Mouse (Mus musculus) forebrain, embryonic 12.5 days (tissue): ENCODE results near the gene Sh3bp5. TPM values are rescaled to one million over a fixed set of nuclear protein-coding genes. Genes with fewer than 3 reads are reported as not detected.
A peak's percentile ranks its signal among the peaks of the same experiment; 100 is the strongest.
"Not testable (repeated sequence)": the region's sequence is repeated elsewhere in the genome, so short reads cannot be mapped to it uniquely, and the experiment has no call there.

Source experiments
- ATAC-seq: fragments of 200-750 bp; cut with Nextera tagmentation; 2 replicates; pipeline ENCODE4 v1.8.0; 2017; ENCODE audit warnings: moderate TSS enrichment; ENCODE audit not compliant: low FRiP score
- H3K27ac ChIP-seq: fragments of 300-500 bp; sonication (generic); 2 replicates; pipeline ENCODE4 v1.5.1; 2016; ENCODE audit warnings: mild to moderate bottlenecking
- H3K27me3 ChIP-seq: fragments of 300-500 bp; sonication (generic); 2 replicates; pipeline ENCODE4 v1.6.1; 2016; ENCODE audit warnings: mild to moderate bottlenecking
- H3K36me3 ChIP-seq: fragments of 300-500 bp; sonication (generic); replicated peaks from 2 replicates; pipeline ENCODE4 v1.6.1; 2016; ENCODE audit warnings: mild to moderate bottlenecking
- H3K4me1 ChIP-seq: fragments of 300-500 bp; sonication (generic); 2 replicates; pipeline ENCODE4 v1.6.1; 2016
- H3K4me2 ChIP-seq: fragments of 300-500 bp; sonication (generic); 2 replicates; pipeline ENCODE4 v1.6.1; 2016; ENCODE audit warnings: mild to moderate bottlenecking, moderate library complexity
- H3K4me3 ChIP-seq: fragments of 300-500 bp; sonication (generic); replicated peaks from 2 replicates; pipeline ENCODE4 v1.5.1; 2016; ENCODE audit warnings: mild to moderate bottlenecking
- H3K9ac ChIP-seq: fragments of 300-500 bp; sonication (generic); 2 replicates; pipeline ENCODE4 v1.6.1; 2016; ENCODE audit warnings: mild to moderate bottlenecking
- H3K9me3 ChIP-seq: fragments of 300-500 bp; sonication (generic); 2 replicates; pipeline ENCODE4 v1.6.1; 2016
- WGBS: fragments of 180-500 bp; shearing (Covaris S2); methylation state at CpG from one replicate; pipeline ENCODE4 v1.1.7; 2016; 5-methylcytosine and 5-hydroxymethylcytosine counted together
- polyA plus RNA-seq: library from polyadenylated mRNA; unstranded; fragments of >200 nt; fragmentation: Nextera tagmentation; extraction: Ambion mirVana; gene quantifications from 2 replicates; pipeline ENCODE4 v1.2.1, GENCODE M21; 2016

Sh3bp5 gene
- 37.7 and 39.1 TPM in 2 replicates for polyA plus RNA-seq

GRCm38 (mm10) chr14:31435930-31436693, at the start of gene Sh3bp5:
TSS of gene Sh3bp5 (minus strand) at chr14:31436078.
- Histone ChIP-seq H3K4me1 (peaks cover 13% of the 10 kb centered on the region; the same call in 1 of the 2 replicates), H3K36me3 (no peaks in the 10 kb centered on the region; the same call in 1 of the 2 replicates), H3K9me3 (no peaks in the 10 kb centered on the region), H3K4me2 (peak within 1 kb of the TSS; percentile 83), H3K9ac (peak within 1 kb of the TSS; percentile 83), H3K27me3 (peaks cover 11% of the 10 kb centered on the region), H3K27ac (peak within 1 kb of the TSS; percentile 84), H3K4me3 (peak within 1 kb of the TSS; percentile 74)
- WGBS = 8% methylated on average over 49 of the region's 49 CpGs
- peak; percentile 98 for ATAC-seq

- ATAC-seq = no peak
- Histone ChIP-seq H3K9ac (no peak overlapping the region), H3K4me3 (no peak overlapping the region), H3K36me3 (peaks cover 91% of the 10 kb centered on the region), H3K9me3 (no peaks in the 10 kb centered on the region), H3K27me3 (no peaks in the 10 kb centered on the region), H3K27ac (no peak overlapping the region), H3K4me1 (no peaks in the 10 kb centered on the region), H3K4me2 (no peak overlapping the region)
- 94% methylated on average over 5 of the region's 5 CpGs for WGBS
Measured at GRCm38 (mm10) chr14:31482417-31482816, 46.5 kb upstream of the Sh3bp5 start.

GRCm38 (mm10) chr14:31473297-31473696, 37.4 kb upstream of the Sh3bp5 start:
- H3K9ac ChIP-seq = no peak overlapping the region
- H3K27ac ChIP-seq = no peak overlapping the region
- no peak for ATAC-seq
- peaks cover 2% of the 10 kb centered on the region; the same call in 1 of the 2 replicates for H3K36me3 ChIP-seq
- no peaks in the 10 kb centered on the region for H3K4me1 ChIP-seq
- no peaks in the 10 kb centered on the region for H3K9me3 ChIP-seq
- no peaks in the 10 kb centered on the region for H3K27me3 ChIP-seq
- H3K4me3 ChIP-seq = no peak overlapping the region
- no peak overlapping the region for H3K4me2 ChIP-seq
- 86% methylated on average over 2 of the region's 2 CpGs for WGBS

GRCm38 (mm10) chr14:31472451-31473061, 36.7 kb upstream of the Sh3bp5 start:
- WGBS = 6% methylated on average over 5 of the region's 5 CpGs
- Histone ChIP-seq H3K9me3 (no peaks in the 10 kb centered on the region), H3K4me2 (no peak overlapping the region), H3K4me1 (no peaks in the 10 kb centered on the region), H3K36me3 (no peaks in the 10 kb centered on the region), H3K27me3 (no peaks in the 10 kb centered on the region), H3K9ac (no peak overlapping the region), H3K27ac (no peak overlapping the region), H3K4me3 (no peak overlapping the region)
- no peak for ATAC-seq

- no peak overlapping the region for H3K4me3 ChIP-seq
- H3K27ac ChIP-seq = no peak overlapping the region
- H3K4me1 ChIP-seq = no peaks in the 10 kb centered on the region
- 63% methylated on average over 4 of the region's 4 CpGs for WGBS
- no peak overlapping the region for H3K9ac ChIP-seq
- no peaks in the 10 kb centered on the region for H3K9me3 ChIP-seq
- H3K4me2 ChIP-seq = no peak overlapping the region
- no peaks in the 10 kb centered on the region for H3K27me3 ChIP-seq
- ATAC-seq = no peak
- no peaks in the 10 kb centered on the region for H3K36me3 ChIP-seq
Measured at GRCm38 (mm10) chr14:31469711-31470110, 33.8 kb upstream of the Sh3bp5 start.

- Histone ChIP-seq H3K36me3 (no peaks in the 10 kb centered on the region), H3K9ac (no peak overlapping the region), H3K4me1 (no peaks in the 10 kb centered on the region), H3K9me3 (no peaks in the 10 kb centered on the region), H3K27me3 (no peaks in the 10 kb centered on the region), H3K4me3 (no peak overlapping the region), H3K27ac (no peak overlapping the region), H3K4me2 (no peak overlapping the region)
- no peak for ATAC-seq
- 55% methylated on average over 8 of the region's 8 CpGs for WGBS
Measured at GRCm38 (mm10) chr14:31464176-31464575, 28.3 kb upstream of the Sh3bp5 start.

GRCm38 (mm10) chr14:31462886-31463285, 27.0 kb upstream of the Sh3bp5 start:
- Histone ChIP-seq H3K4me1 (no peaks in the 10 kb centered on the region), H3K9me3 (no peaks in the 10 kb centered on the region), H3K36me3 (no peaks in the 10 kb centered on the region), H3K4me3 (no peak overlapping the region), H3K4me2 (no peak overlapping the region), H3K27me3 (no peaks in the 10 kb centered on the region), H3K9ac (no peak overlapping the region), H3K27ac (no peak overlapping the region)
- ATAC-seq = no peak
- WGBS = 71% methylated on average over 6 of the region's 6 CpGs

GRCm38 (mm10) chr14:31462226-31462625, 26.3 kb upstream of the Sh3bp5 start:
- H3K4me2 ChIP-seq, ATAC-seq, H3K4me3 ChIP-seq, H3K9ac ChIP-seq, H3K27me3 ChIP-seq, H3K9me3 ChIP-seq, H3K36me3 ChIP-seq, H3K27ac ChIP-seq, H3K4me1 ChIP-seq: not testable (repeated sequence)
- WGBS = 73% methylated on average over 5 of the region's 5 CpGs

GRCm38 (mm10) chr14:31458006-31458405, 22.1 kb upstream of the Sh3bp5 start:
- no peak overlapping the region for H3K27ac ChIP-seq
- no peak overlapping the region for H3K4me3 ChIP-seq
- no peak for ATAC-seq
- no peaks in the 10 kb centered on the region for H3K27me3 ChIP-seq
- H3K9me3 ChIP-seq = no peaks in the 10 kb centered on the region
- no peak overlapping the region for H3K9ac ChIP-seq
- no peaks in the 10 kb centered on the region for H3K4me1 ChIP-seq
- H3K36me3 ChIP-seq = no peaks in the 10 kb centered on the region
- no peak overlapping the region for H3K4me2 ChIP-seq
- 90% methylated on average over 12 of the region's 12 CpGs for WGBS

- no peaks in the 10 kb centered on the region for H3K27me3 ChIP-seq
- no peaks in the 10 kb centered on the region for H3K9me3 ChIP-seq
- 85% methylated on average over 6 of the region's 6 CpGs for WGBS
- H3K4me2 ChIP-seq = no peak overlapping the region
- no peak for ATAC-seq
- no peaks in the 10 kb centered on the region for H3K36me3 ChIP-seq
- H3K4me1 ChIP-seq = no peaks in the 10 kb centered on the region
- H3K4me3 ChIP-seq = no peak overlapping the region
- no peak overlapping the region for H3K9ac ChIP-seq
- H3K27ac ChIP-seq = no peak overlapping the region
Measured at GRCm38 (mm10) chr14:31456064-31456721, 20.3 kb upstream of the Sh3bp5 start.

- no peak for ATAC-seq
- H3K9me3 ChIP-seq = no peaks in the 10 kb centered on the region
- no peaks in the 10 kb centered on the region for H3K4me1 ChIP-seq
- H3K27me3 ChIP-seq = no peaks in the 10 kb centered on the region
- no peak overlapping the region for H3K9ac ChIP-seq
- no peak overlapping the region for H3K4me3 ChIP-seq
- WGBS = 91% methylated on average over 8 of the region's 8 CpGs
- no peaks in the 10 kb centered on the region for H3K36me3 ChIP-seq
- H3K4me2 ChIP-seq = no peak overlapping the region
- no peak overlapping the region for H3K27ac ChIP-seq
Measured at GRCm38 (mm10) chr14:31454849-31455566, 19.1 kb upstream of the Sh3bp5 start.

- not testable (repeated sequence) for ATAC-seq, H3K36me3 ChIP-seq, H3K4me2 ChIP-seq, H3K27ac ChIP-seq, H3K4me3 ChIP-seq, H3K27me3 ChIP-seq, H3K9me3 ChIP-seq, H3K4me1 ChIP-seq, H3K9ac ChIP-seq
- WGBS = 67% methylated on average over 12 of the region's 12 CpGs
Measured at GRCm38 (mm10) chr14:31453946-31454345, 18.1 kb upstream of the Sh3bp5 start.
